Mouse (Mus musculus): Measurements from ENCODE around the gene Sephs2. TPM values are rescaled to one million over a fixed set of nuclear protein-coding genes. Genes with fewer than 3 reads are reported as not detected.
"Not testable (repeated sequence)": the region's sequence is repeated elsewhere in the genome, so short reads cannot be mapped to it uniquely, and the experiment has no call there.

Gene Sephs2
- total RNA-seq, 2 experiments from 2014 or later = 22.1 to 23.7 TPM

DNA sequence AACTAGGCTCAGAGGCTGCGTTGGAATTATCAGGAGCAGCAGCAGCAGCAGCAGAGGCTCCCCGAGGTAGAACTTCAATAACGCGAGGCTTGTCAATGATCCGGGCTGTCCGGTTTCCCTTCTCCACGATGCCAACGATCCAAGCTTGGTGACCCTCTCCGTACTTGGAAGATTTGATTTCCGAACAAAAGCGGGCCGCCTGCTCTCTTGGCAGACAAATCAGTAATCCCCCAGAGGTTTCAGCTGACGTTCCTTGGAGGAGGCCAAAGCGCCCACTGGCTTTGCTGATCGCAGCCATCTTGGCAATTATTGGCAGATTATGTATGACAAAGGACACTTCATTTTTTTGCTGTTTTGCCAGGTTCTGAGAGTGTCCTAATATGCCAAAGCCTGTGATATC, 1.3 kb downstream of the Sephs2 start:
- DNase-seq (ENCODE audit: low spot score in 2 of 2) = no peak

GRCm38 (mm10) chr7:127271093-127271492, 2.8 kb downstream of the Sephs2 start:
- no peak for DNase-seq (ENCODE audit: low spot score in 2 of 2)

GRCm38 (mm10) chr7:127270666-127271065, 3.2 kb downstream of the Sephs2 start:
- DNase-seq (ENCODE audit: low spot score in 2 of 2) = no peak

- no peak for DNase-seq (ENCODE audit: low spot score in 2 of 2)
Observed at GRCm38 (mm10) chr7:127270256-127270655, 3.6 kb downstream of the Sephs2 start.

- no peak for DNase-seq (ENCODE audit: low spot score in 2 of 2)
Observed at GRCm38 (mm10) chr7:127263526-127263925, 10.3 kb downstream of the Sephs2 start.

DNA sequence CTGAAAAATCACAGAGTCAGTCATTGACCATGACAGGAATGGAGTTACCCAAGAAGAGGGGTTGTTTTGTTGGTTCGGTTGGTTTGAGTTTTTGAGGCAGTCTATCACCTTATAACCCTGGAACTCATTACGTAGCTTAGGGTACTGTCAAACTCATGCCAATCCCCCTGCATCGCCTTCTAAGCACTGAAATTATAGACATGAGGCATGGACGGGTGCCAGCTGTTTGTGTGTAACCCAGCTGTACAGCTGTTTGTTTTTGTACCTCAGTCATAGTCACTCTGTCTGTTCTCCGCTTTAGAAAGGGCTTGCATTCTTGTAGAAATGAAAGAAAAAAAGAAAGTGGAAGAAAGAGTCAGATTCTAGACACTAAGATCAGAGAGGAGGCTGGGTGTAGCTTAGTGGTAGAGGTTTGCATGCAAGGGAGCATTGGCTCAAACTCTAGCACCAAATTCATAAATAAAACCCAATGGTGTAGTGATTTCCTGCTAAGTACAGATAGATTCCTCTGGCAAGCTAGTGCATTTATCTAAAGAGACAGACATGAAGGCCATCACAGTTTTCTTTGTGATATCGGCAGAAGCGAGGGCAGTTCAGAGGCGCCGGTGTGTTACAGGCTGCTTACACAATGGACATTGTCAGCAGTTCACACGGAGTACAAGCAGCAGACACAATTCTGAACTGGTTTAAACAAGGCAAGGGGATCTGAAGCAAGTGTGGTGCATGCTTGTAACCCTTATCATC, 11.5 kb downstream of the Sephs2 start:
- no peak for DNase-seq (ENCODE audit: low spot score in 2 of 2)

- peak; percentile 89 to 96 for DNase-seq (ENCODE audit: low spot score in 2 of 2)
Observed at GRCm38 (mm10) chr7:127260309-127261111, 13.3 kb downstream of the Sephs2 start, which contains the start of gene Dctpp1. Dctpp1 (minus strand) TSS chr7:127260709.

GRCm38 (mm10) chr7:127259186-127259905, 14.5 kb downstream of the Sephs2 start:
- DNase-seq (ENCODE audit: low spot score in 2 of 2) = no peak

GRCm38 (mm10) chr7:127256518-127256917, 17.3 kb downstream of the Sephs2 start:
- DNase-seq (ENCODE audit: low spot score in 2 of 2) = no peak

DNA sequence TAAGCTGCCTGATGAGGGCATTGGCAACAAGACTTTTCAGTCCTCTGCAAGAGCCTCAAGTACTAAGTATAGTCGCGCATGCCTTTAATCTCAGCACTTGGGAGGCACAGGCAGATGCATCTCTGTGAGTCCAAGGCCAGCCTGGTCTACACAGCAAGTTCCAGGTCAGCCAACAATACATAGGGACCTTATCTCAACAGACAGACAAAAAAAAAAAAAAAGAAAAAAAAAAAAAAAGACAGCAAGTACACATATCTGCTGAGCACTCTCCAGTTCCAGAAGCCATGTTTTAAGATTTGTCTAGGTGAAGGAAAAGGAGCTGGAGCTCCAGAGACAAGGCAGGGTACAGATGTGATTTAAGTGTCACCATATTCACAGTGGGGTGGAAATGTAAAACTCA, 17.9 kb downstream of the Sephs2 start:
- no peak for DNase-seq (ENCODE audit: low spot score in 2 of 2)

DNA sequence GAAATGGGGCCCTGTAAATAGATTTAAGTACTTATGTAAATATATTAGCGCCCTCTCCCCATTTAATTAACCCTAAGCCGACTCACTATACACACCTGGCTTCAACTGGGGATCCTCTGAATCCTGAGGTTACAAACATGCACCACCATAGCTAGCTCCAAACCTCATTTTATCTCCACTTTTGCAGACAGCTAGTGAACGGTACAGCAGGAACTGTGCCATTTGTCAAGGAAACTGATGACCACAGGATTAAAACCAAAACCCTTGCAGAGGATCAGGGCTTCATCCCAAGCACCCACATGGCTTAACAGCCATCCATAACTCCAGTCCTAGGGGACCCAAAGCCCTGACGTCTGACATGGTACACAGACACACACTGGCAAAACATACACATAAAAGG, 18.8 kb downstream of the Sephs2 start:
- DNase-seq (ENCODE audit: low spot score in 2 of 2) = no peak

DNA sequence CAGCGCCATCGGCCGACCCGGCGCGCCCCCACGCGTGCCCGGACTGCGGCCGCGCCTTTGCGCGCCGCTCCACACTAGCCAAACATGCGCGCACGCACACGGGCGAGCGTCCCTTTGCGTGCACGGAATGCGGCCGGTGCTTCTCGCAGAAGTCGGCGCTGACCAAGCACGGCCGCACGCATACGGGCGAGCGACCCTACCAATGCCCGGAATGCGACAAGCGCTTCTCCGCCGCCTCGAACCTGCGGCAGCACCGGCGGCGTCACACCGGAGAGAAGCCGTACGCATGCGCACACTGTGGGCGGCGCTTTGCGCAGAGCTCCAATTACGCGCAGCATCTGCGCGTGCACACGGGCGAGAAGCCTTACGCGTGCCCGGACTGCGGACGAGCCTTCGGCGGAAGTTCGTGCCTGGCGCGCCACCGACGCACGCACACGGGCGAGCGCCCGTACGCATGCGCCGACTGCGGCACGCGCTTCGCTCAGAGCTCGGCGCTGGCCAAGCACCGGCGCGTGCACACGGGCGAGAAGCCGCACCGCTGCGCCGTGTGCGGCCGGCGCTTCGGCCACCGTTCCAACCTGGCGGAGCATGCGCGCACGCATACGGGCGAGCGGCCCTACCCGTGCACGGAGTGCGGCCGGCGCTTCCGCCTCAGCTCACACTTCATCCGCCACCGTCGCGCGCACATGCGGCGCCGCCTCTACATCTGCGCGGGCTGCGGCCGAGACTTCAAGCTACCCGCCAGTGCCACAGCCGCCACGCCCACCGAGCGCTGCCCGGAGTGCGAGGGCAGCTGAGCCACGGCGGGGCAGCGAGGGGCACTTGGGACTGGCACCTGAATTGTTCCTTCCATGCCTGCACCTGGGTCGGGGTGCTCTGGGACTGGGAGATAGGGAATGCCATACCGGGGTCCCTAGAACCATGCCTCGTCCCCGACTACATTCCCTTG, 19.8 kb downstream of the Sephs2 start:
- peak; percentile 89 to 96 for DNase-seq (ENCODE audit: low spot score in 2 of 2)

DNA sequence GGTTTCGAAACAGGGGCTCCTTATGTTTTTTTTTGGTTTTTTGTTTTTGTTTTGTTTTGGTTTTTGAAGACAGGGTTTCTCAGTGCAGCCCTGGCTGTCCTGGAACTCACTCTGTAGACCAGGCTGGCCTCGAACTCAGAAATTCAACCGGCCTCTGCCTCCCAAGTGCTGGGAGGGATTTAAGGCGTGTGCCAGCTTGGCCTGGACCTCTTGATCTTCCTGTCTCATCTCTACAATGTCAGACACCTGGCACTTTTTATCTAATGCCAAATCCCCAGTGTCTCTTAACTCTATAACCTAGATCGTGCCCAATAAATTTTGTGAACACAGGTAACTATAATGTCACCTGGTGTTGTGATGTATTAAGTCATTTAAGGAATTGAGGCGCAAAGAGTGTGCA, 20.5 kb downstream of the Sephs2 start:
- no peak for DNase-seq (ENCODE audit: low spot score in 2 of 2)

DNA sequence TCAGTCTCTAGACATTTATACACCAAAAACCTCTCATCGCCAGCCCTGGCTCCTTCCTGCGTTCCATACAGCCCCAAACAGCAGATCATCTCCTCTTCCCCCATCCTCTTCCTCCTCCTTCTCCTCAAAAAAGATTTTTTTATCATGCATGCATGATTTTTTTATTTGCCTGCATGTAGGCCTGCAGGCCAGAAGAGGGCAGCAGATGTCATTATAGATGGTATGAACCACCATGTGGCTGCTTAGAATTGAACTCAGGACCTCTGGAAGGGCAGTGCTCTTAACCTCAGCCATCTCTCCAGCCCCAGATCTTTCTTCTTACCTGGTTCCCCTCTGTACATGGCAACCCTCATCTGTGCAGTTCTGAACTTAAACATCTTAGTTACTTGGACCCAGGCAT, 21.4 kb downstream of the Sephs2 start:
- no peak for DNase-seq (ENCODE audit: low spot score in 2 of 2)

GRCm38 (mm10) chr7:127250511-127250910, 23.3 kb downstream of the Sephs2 start:
- not testable (repeated sequence) for DNase-seq (ENCODE audit: low spot score in 2 of 2)

DNA sequence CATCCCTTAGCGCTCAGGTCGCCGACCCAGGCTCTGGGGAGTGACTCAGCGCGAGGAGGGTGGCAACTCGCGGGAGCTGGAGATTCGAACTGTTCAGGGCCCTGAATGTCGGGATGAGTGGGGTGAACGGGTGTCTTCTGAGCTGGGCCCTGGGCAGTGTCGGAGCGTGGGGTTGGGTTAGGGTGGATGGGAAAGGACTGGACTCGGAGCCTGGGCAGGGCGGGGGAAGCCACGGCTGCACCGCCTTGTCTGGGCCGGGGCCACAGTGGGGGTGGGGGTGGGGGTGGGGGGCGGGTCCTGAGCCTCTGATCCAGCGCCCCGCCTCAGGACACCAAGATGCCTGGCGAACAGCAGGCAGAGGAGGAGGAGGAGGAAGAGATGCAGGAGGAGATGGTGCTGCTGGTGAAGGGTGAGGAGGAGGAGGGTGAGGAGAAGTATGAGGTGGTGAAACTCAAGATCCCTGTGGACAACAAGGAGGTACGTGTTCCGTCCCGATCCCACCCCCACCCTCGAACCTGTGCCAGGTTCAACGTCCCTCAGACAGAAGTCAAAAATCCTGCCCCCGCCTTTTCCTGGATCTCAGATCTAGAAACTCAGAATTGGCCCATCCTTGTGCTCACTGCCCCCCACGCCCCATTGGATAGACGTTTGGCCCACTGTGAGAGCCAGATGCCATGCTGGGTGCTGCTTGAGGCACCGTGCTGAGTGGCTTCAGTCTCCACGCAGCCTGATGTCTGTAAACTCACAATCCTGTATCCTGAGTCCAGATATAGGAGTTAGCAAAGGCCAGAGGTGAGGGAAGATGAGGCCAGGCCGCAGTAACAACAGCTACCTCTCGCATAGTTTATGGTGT, 29.0 kb downstream of the Sephs2 start:
- DNase-seq (ENCODE audit: low spot score in 2 of 2) = peak; percentile 59 to 71

- peak; percentile 97 to 98 for DNase-seq (ENCODE audit: low spot score in 2 of 2)
Observed at GRCm38 (mm10) chr7:127243870-127244657, 29.8 kb downstream of the Sephs2 start, which contains the start of gene Zfp771. Zfp771 (plus strand) TSS chr7:127244274.

DNA sequence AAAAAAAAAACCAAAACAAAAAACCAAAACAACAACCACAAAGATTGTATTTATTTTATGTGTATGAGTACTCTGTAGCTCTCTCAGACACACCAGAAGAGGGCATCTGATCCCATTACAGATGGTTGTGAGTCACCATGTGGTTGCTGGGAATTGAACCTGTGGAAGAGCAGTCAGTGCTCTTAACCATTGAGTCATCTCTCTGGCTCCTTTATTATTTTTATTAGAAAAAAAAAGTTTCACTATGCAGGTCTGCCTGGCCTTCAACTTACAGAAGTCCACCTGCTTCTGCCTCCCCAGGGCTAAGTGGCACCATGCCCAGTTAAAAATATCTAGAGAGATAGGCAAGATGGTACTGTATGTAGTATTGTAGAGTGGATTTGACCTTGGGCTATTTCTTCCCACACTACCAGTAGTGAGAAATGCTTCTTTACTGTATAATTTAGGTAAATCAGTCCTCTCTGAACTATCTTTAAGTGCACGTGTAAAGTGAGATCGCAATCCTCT, 30.4 kb downstream of the Sephs2 start:
- no peak for DNase-seq (ENCODE audit: low spot score in 2 of 2)

DNA sequence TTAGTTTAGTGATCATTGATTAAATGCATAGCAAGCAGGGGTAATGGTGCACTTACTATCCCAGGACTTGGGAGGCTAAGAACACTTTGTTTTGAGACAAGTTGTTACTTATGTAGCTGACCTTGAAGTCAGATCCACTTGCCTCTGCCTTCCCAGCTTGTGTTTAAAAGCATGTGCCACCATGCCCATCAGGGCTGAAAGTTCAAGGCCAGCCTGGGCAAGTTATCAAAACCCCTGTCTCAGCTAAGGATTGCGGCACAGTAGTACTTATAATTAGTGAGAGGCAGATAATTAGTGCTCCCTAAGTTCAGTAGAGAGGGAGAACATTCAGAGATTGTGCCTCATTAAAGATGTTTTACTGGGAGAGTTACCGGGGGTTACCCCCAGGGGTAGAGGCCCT, 39.1 kb downstream of the Sephs2 start:
- no peak for DNase-seq (ENCODE audit: low spot score in 2 of 2)

Data from gastrocnemius, postnatal 4 days (tissue).